Mouse (Mus musculus) kidney, adult 11 months (tissue): ENCODE results near the gene Atp8a2.

Source experiments
- DNase-seq: peaks from one replicate; pipeline ENCODE4 v3.0.0; 2022

Atp8a2 gene

GRCm38 (mm10) chr14:59893971-59894370 lies 303.0 kb downstream of the Atp8a2 start:
- no peak for DNase-seq

- DNase-seq: no peak
These were observed 304.9 kb downstream of the Atp8a2 start for GRCm38 (mm10) chr14:59892084-59892483.

GRCm38 (mm10) chr14:59891491-59891890 lies 305.5 kb downstream of the Atp8a2 start:
- peak; percentile 20 for DNase-seq

DNA sequence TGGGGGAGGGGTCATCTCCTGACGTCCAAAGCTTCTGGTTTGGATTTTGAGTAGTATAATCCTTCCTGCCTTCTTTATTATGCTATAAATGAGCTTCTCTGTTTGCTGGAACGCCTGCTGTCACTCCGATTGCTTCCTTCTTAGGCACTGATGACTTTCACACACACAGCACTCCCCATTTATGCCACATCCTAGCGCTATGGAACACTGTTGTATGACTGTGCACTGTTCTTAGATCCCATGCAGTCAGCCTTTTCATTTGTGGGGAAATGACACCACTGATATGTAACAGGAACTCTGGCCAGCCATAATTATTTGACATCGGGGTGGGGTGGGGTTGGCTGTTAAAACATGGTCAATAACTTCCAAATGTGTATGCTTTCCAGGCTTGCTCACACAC lies 306.2 kb downstream of the Atp8a2 start:
- DNase-seq: no peak

DNA sequence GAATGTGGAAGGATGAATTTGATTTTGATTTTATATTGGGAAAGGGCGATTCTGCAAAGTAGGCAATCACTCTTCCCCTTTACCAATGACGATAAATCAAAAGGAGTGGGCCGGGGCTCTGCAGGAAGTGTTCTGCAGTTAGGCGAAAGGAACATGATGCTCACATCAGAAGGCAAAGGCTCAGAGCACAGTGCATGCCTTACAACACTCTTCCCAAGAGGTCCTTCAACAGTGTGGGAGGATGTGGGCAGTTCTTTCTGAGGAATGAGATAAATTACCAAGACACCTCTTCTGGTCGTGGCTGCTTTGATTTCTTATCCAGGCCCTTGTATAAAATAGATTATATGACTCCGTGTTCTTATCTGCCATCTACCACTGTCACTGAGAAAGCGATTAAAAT lies 306.9 kb downstream of the Atp8a2 start:
- DNase-seq: no peak

DNA sequence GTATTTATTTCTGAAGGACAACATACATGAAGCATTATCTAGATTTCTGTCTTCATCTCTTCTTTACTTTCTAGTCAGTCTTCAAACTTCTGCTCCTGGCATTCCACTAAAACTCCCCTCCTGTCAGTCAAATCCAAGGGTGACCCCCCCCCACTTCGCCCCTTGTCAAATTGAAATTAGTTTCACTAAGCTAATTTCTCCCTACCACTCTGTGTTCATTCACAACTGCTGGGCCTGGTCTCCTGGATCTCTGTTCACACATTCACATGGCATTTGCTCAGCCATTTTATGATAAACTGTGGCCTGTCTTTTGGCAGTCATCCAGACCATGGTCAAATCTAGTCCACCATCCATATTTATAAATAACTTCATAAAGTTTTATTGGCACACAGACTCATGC lies 308.5 kb downstream of the Atp8a2 start:
- DNase-seq: no peak

- DNase-seq: no peak
These were observed 308.9 kb downstream of the Atp8a2 start for GRCm38 (mm10) chr14:59888046-59888445.

DNA sequence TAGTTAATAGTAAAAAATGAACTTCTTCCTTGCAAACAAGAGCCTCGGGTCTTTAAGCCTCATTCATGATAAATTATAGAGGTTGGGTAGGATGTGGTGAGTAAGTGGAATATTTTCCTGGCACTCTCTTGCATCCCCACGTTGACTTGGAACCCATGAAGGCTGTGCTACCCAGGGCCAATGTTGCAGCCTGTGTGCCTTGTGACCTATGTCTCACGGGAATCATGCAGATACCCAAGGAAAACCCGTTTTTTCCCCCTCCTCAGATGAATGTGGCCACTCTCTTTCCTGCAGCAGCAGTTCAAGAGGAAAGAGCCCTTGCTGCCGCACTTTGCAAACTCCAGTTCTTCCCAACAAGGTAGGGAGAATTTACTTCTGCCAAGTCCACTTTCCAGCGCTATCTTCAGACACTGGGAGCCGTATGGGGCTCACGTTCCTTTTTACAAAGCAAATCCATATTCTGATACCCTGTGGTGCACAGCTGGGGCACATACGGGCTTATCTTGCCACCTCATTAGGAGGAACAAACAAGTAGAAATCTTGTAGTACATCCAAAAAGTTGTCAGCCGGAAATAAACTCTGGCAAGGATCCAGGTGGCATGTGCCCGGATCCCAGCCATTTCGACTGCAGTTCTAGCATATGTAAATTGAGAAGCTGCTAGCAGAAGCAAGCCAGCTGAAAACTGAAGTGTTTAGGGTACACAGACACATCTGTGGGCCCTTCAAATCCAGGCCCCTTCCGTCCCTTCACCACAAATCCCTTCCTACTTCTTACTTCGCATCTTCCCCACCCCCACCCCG lies 309.7 kb downstream of the Atp8a2 start:
- no peak for DNase-seq

DNA sequence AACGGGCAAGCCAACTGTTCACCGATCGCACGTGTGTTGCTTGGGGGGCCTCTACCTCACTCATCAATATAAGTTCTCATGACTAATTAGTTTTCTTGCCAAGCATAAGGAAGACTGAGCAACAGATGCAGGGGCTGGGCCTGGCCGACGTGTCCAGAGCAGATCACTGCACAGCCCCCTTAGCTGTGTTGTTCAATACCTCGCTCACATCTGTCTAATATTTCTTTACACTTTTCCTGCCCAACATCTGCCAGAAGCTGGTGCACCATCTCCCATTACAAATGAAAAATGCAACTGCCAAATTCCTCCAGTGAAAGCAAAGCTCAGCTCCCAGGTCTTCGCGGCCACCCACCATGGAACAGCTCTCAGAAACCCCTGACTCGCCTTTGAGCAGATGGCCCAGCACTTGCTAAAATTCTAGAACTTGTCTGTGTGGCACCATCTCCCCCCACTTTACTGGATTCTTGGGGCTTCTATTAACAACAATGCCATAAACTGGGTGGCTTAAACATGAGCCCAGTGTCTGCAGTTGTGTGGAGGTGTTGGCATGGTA lies 313.4 kb downstream of the Atp8a2 start:
- no peak for DNase-seq

GRCm38 (mm10) chr14:59880829-59881228 lies 316.1 kb downstream of the Atp8a2 start:
- no peak for DNase-seq

- DNase-seq: no peak
These were observed 318.7 kb downstream of the Atp8a2 start for GRCm38 (mm10) chr14:59878248-59878647.

DNA sequence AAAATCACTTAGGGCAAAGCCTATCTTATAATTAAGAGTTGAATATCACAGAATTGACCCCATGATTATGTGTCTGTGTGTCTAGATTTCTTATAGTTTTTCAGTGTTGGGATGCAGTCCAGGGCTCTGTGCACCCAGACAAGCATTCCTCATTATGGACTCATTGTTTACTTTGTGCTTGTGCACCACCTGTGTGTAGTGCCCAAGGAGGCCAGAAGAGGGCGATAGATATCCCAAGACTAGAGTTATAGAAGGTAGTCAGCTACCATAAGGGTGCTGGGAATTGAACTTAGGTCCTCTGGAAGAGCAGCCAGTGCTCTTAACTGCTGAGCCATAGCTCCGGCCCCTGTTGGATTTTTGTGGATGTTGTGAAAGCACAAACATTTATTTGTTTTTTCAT lies 320.5 kb downstream of the Atp8a2 start:
- no peak for DNase-seq

DNA sequence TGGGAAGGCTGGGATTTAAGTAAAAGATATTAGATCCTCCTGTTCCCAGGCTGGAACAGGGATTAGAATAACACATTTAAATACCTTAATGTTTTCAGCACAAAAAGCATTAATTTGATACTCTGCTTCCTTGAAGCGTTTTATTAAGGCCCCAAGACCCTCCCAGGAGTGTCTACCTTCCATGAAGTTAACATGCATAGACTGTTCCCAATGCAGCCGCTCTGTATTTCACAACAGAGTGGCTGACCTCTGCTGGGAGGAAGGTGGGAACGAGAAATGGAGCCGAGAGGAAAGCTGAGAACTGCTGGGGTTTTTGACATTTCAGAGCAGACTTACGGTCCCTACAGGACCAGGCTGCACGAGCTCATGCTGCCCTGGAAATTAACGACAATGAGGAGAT lies 328.6 kb downstream of the Atp8a2 start:
- DNase-seq: no peak

DNA sequence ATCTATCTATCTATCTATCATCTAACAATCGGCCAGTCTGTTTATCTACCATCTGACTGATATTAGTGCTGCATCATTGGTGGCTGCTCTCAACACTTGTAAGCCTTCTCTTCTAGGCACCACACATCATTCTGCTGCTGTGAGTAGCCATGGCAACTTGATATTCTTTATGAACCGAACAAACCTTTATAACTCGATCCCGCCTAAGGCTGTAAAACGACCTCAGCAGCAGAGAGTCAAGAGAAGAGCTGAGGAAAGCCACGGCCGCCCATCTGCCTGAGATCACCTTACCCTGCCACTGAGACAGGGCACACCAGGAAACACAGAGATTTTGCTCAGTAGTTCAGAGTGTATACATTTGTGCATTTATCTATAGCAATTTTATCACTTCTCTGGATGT lies 329.2 kb downstream of the Atp8a2 start:
- no peak for DNase-seq

DNA sequence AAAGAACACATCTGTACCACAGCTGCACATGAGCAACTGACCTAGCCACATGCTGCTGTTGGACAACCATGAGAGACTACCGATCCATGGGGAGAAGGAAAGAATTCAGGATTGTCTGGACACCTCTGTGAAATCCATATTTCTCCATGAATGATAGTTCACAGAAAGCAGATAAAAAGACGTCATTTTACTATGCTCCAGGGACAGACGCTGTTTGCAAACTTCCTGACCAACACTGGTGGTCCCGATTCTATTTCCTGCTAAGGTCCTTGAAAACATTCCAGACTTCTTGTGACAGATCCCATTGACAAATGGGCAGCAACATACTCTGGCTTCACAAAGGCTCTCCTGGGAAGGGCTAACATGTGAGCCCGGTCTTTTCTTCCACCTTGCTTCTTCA lies 331.0 kb downstream of the Atp8a2 start:
- DNase-seq: no peak

DNA sequence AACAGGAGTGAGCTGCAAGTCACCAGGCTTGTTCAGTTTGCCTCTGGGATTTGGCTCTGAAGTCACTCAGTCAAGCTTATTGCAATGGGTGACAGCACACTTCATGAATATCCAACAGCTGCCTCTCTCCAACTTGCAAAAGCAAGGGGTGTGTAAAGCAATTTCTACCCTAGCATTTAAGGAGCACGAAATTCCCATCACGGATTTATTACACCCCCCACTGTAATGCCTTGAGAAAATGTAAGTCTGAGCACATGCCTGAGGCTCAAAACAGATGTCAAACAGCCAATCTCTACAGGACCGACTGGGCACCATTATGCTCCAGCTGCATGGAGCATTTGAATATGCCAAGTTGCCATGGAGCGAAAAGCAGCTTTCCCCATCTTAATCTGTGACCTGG lies 334.6 kb downstream of the Atp8a2 start:
- peak; percentile 9 for DNase-seq

- DNase-seq: no peak
These were observed 337.1 kb downstream of the Atp8a2 start for GRCm38 (mm10) chr14:59859830-59860229.

DNA sequence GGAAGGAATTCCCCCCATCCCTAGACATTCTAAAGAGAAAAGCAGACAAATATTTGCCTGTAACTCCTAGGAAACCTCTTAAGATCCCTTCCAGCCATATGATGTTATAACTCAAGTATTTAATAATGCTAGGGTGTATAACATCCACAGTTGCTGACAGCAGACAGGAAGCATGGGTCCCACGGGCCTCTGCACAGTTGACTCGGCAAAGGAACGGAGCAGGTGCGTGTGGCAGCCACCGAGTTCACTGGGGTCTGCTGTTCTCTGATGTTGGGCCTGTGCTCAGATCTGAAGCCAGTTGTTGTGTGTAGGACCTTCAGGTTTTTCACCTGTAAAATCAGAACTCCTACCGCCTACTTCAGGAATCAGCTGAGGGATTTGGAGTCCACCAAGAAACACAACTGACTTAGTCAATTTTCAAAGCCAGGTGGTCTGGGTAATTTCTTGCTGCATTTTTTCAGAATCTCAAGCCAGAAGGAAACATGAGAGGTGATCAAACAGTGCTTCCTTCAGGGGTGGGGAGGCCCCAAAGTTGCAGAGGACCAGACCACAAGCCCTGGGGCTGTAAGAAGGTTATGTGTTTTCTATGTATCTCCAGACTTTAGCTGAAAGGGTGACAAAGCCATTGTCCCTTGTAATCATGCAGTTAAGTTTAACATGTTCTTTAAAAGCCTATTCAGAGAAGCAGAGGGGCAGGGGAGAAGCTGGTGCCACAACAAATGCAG lies 338.3 kb downstream of the Atp8a2 start:
- no peak for DNase-seq

GRCm38 (mm10) chr14:59853139-59853538 lies 343.8 kb downstream of the Atp8a2 start:
- DNase-seq: no peak

- DNase-seq: no peak
These were observed 350.2 kb downstream of the Atp8a2 start for GRCm38 (mm10) chr14:59846609-59847375.

DNA sequence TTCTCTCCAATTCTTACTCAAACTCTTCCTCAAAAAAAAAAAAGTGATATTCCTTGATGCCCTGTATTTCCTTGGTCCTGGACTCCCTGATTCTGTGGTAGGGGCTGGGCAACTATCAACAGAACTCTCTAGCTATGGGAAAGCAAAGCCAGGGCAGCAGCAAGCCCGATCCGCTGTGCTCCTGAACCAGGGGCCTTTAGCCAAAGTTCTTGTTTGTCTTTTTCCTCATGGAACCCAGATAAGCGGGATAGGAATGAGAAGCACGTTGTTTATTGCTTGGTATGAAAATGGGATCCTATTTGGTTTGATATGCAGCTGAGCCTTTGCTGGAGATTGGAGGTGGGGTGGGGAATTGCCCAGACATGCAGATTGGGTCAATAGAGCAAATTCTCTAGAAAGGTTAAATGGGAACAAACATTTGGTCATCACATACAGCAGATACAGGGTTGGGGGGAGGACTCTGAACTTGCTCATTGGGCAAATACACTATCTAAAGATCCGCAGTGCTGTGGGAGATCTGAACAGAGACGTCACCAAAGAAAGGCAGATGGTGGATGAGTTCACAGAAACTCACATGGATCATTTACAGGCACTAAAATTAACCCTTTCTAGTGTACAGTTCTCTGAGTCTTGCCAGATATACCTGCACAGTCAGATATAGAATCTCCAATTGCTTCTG lies 353.6 kb downstream of the Atp8a2 start:
- DNase-seq: no peak

- no peak for DNase-seq
These were observed 356.8 kb downstream of the Atp8a2 start for GRCm38 (mm10) chr14:59839951-59840720.
